Mouse (Mus musculus) heart, adult 2 months (tissue): ENCODE results near the gene Shtn1.

Experiments used
- CTCF ChIP-seq: fragments of 200-600 bp; IDR thresholded peaks from 2 replicates; pipeline ENCODE4 v1.8.1; 2022; ENCODE audit warnings: antibody characterized with exemption, mild to moderate bottlenecking, moderate library complexity
- EP300 ChIP-seq: fragments of 200-500 bp; IDR thresholded peaks from 2 replicates; pipeline ENCODE4 v1.6.1; 2011; ENCODE audit warnings: low read depth, low read length, control low read depth; ENCODE audit not compliant: insufficient read depth
- POLR2A ChIP-seq: fragments of 200-500 bp; IDR thresholded peaks from 2 replicates; pipeline ENCODE4 v1.6.1; 2011; ENCODE audit warnings: mild to moderate bottlenecking, low read depth, low read length, control low read depth; ENCODE audit not compliant: insufficient read depth

GRCm38 (mm10) chr19:58933062-58933461 is 142.8 kb downstream of the Shtn1 start:
- TF ChIP-seq POLR2A (no peak), CTCF (no peak), EP300 (no peak)
